Mouse (Mus musculus): ENCODE measurements around the gene Syf2.

The Syf2 gene

DNA sequence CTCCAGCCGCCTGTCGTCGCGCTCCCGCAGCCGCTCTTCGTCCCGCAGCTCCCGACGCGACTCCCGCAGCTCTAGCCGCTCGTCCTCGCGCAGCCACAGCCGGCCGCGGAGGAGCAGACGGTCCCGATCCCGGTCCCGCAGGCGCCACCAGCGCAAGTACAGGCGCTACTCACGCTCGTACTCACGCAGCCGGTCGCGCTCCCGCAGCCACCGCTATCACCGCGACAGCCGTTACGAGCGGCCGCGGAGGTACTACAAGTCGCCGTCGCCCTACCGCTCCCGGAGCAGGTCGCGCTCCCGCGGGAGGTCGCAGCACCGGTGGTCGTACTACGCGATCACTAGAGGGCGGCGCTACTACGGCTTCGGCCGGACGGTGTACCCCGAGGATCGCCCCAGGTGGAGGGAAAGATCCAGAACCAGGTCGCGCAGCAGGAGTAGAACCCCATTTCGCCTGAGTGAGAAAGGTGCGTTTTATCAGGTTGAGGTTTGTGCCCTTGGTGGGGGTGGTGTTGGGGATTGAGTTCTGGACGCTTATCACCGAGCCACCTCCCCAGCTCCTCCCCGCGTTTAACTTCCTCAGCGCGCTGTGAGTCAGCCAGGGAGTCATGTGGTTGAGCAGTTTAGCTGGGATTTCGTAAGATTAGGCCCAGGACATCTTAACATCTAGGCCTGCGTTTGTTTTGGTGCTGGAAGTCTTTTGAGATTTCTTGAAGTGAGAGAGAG, 6.5 kb upstream of the Syf2 start:
- DNase-seq = peak; percentile 53

GRCm38 (mm10) chr4:134925206-134925605, 5.5 kb upstream of the Syf2 start:
- DNase-seq = no peak

GRCm38 (mm10) chr4:134927815-134928463, 2.8 kb upstream of the Syf2 start:
- no peak for DNase-seq

DNA sequence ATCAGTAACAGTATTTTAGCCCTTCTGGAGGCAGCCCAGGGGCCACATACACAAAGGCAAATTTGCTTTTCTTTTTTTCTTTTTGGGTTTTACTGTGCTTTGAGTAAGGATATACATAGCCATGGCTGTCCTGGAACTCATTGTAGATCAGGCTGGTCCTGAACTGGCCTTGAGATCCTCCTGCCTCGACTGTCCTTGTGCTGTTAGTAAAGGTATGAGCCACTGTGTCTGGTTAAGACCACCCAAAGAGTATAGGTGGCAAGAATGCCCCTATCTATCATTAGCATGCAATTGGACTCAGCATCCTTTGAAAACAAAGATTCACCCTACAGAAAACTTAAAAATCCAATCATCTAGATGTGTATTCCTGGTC, 2.2 kb upstream of the Syf2 start:
- DNase-seq = no peak

GRCm38 (mm10) chr4:134929536-134929935, 1.2 kb upstream of the Syf2 start:
- no peak for DNase-seq

DNA sequence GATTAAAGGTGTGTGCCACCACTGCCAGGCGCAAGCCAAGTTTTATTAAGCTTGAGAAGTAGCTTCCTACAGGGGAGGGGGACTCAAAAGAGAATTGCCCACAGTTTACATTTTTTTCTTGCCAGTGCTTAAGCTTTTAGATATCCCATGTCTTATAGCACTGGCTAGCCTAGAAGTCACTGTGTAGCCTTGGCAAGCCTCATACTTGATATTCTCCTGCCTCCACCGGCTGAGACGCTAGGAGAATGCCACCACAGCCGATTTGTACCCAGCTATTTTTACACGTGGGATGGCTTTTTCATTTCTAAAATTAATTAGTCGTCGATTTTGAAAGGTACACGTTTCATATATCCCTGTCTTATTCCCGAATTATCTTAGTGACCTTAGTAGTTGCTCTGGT, 508 bp upstream of the Syf2 start:
- DNase-seq = no peak

DNA sequence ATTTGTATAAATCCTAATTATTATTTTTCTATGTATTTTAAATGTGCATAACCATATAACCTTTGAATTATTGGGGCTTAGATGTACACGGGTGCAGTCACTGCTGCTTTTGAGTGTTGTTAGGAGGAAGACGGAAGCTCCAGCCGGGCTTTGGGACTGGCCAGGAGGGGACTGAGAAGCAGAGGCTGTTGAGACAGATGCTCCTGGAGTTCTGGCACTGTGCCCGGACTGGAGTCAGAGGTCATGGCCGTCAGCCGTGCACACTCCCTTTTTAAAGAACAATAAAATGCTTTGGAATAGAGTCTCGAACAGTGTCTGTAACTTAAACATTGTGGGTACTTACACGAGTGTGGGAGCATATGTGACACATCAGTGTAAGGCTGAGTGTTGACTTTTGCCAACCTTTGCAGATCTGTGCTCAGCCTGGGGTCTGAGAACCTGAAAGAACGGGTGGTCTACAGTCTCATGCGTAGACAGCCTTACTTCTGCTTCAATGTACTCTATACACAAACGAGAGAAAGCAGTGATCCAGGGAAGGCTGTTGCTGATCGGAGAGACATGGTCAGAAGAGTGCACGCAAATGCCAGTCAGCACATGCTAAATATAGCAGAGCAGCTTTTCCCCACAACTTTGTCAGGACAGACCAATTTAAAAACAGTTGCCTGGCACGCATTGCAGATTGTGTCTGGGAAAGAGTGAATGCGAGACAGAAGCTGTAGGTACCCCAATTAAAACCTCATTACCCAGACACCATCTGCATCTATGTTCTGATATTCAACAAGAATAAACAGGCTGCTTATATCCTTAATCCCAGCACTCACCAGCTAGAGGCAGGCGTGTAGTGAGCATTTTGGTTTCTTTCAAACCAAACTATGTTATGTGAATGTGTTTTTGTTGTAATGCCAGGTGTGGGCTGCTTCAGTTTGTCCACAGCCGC, 6.8 kb downstream of the Syf2 start:
- DNase-seq = peak; percentile 57

DNA sequence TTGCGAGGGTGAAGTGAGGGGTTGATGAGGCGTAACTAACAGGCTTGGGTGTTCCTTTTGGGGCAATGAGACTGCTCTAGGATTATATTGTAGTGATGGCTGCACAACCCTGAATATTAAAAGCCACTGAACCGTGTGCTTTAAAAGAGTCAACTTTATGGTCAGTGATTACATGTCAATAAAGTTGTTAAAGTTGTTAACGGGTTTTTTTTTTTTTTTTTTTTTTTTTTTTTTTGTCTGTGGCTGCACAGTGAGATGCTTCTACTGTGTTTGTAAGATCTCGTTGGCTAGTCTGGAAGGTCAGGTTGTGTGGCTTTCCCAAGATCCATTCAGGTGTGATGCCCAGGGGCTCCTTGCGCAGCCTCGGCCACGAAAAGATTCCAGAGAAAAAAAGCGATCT, 9.2 kb downstream of the Syf2 start:
- DNase-seq = no peak

DNA sequence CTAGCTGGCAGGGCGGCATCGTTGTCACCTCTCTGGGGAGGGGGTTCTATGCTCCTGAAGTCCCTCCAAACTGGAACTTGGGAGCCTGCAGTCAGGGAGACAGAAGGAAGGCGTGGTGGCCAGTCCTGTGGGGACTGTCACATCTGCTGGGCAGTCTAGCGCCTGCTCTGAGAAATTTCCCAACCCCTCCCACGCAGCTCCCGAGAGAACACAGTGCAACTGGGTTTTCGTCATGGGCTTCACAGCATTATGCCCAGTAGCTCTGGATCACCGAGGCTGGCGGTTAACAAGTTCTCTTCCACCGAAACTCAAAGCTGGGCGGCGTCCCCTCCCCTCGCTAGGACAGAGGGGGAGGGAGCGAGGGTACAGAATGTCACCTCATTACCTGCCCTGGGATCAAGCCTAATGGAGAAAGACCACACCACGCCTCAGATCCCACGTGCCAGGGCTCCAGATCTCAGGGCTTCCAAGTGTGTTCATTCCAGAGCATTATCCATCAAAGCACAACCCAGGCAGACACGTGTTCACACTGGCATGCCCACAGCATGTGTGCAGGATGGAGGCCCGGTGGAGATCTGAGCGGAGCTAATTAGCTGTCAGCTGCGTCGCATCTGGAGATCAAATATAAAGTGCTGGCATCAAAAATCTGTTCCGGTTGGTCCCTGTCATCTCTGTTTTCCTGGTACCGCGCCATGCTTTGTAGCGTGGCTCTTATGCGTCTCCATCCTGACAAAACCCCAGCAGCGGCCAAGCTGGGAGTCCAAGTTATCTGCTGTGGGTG, 13.2 kb downstream of the Syf2 start:
- DNase-seq = peak; percentile 43

- DNase-seq = peak; percentile 88
Measured at GRCm38 (mm10) chr4:134946024-134946744, 15.5 kb downstream of the Syf2 start.

DNA sequence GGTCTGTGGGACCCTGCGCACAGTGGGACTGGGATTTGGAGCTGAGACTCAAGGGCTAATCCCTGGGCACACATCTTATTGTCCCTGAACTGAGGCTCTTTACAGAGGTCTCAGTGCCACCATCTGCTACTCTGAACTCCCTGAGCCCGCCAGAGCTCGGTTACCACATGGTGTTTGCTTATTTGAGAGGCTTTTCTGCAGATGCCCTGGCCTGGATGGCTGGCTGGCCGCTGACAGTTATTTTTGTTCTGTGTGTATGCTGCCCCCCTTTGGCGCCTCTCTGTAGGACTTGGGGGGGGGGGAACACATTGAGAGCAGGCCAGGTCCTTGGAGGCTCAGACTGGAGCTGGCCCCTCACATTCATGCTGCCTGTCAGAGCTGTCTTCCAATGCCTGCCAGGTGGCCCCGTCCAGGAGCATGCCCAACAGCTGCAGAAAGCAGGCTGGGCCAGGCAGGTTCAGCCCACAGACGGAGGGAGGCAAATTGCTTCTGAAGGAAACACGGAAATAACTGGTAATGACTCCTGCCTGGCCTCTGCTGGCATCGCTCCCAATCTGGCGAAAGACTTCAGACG, 19.9 kb downstream of the Syf2 start:
- peak; percentile 90 for DNase-seq

- DNase-seq = no peak
Measured at GRCm38 (mm10) chr4:134954461-134954860, 23.8 kb downstream of the Syf2 start.

DNA sequence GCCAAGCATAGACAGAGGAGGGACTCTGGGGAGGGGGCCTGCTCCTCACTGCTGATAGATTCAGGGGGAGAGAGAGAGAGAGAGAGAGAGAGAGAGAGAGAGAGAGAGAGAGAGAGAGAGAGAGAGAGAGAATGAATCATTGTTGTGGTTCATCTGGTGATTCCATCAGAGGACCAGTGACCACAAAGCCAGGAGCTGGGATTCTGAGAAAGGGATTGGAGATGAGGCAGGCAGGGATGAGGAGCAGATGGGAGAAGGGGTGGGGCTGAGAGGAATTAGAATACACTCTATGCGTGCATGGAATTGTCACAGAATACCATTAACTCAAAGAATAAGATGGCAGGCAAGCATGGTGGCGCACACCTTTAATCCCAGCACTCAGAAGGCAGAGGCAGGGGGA, 24.5 kb downstream of the Syf2 start:
- no peak for DNase-seq

- DNase-seq = no peak
Measured at GRCm38 (mm10) chr4:134955845-134956244, 25.1 kb downstream of the Syf2 start.

- peak; percentile 84 for DNase-seq
Measured at GRCm38 (mm10) chr4:134956328-134956727, 25.6 kb downstream of the Syf2 start.

DNA sequence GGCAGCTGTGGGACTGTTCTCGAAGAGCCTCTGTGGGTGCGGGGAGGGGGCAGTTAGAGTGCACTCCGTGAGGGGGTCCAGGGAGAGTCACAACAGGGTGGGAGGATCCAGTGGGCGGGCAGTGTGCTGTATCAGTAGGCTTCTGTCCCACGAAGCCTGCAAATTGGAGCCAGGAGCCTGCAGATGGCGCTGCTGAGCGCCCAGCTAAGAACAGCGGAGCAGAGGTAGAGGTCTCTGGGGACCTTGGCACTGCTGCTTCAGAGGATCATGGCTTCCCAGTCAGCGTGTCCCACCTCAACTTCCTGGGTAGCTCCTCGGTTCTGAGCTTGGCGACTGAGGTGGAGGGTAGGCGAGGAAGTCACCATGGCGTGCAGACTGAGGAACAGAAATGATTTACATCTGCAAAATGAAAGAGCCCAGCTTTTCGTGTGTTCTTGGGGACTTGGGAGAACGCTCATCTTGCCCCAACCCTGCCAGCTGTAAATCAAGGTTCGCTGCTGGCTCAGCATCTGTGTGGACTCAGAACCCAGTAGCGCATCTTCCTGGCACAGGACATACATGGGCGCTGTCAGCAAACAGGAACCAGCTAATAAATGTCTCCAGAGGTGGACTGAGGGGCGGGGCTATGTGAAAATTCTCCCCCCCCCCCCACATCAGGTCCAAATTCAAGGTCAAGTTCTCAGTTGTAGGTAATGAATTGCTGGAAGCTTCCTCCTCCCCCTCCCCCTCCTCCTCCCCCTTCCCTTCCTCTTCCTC, 32.5 kb downstream of the Syf2 start:
- peak; percentile 71 for DNase-seq

DNA sequence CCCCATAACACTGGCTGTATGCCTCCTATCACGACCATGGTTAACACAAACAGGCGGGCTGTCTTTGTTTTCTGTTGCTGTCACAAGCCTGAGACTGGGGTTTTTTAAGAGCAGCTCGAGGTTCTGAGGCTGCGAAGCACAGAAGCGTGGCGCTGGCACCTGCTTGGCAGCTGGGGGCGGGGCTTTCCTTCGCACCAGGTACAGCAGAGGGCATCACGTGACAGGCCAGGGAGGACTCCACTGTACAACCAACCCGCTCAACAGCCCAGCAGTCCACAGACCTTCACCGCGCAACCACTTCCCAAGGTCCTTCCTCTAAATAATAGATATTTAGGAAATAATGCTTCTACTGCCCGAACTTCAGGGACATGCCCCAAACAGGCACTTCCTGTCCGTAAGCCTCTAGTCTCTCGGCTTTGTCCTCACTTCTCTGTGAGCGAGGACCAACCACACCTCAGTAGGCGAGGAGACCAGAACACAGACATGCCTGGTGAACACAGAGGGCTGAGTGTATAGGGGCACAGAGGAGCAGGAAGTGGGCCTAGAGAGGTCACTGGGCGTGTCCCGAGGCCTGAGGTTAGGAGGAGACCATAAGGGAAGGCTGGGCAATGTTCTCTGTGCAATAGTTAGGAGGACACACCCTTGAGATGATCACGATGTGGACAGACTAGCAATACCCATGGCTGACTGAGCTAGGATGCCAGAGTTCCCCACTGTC, 37.3 kb downstream of the Syf2 start:
- DNase-seq = no peak

DNA sequence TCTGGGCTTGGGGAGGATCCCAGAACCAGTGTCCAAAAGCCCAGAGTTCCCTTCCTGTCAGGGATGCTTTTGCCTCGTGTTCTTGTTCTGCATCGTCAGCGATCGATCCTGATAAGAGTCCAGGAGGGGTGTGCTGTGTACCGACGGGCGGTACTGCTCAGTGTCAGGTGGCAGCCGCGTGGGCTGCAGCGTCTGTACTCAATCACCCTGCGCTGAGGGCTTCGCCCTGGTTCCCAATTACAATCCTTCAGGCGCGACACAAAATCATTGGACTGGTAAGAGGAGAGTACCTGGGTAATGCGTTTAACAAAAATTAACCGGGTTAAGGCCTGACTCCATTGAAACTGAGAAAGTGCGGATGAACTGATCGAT, 37.9 kb downstream of the Syf2 start:
- no peak for DNase-seq

GRCm38 (mm10) chr4:134975261-134975928, 44.7 kb downstream of the Syf2 start:
- peak; percentile 89 for DNase-seq

DNA sequence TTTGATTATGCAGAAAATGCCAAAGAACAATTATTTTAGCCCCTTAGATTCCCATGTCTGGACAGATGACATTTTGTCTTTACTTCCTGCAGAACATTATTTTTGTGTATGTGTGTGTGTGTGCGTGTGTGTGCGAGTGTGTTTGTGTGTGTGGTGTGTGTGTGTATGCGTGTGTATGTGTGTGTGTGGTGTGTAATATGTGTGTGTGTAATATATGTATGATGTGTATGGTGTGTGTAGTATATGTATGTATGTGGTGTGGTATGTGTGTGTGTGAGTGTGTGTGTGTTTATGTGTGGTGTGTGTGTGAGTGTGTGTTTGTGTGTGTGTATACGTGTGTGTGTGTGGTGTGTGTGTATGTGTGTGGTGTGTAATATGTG, 45.2 kb downstream of the Syf2 start:
- no peak for DNase-seq

Measured in retina, postnatal 1 day (tissue).